Mouse (Mus musculus): ENCODE results near the gene Hist1h3b.

Hist1h3b gene

GRCm38 (mm10) chr13:23739069-23739921 is 12.8 kb upstream of the Hist1h3b start:
- peak; percentile 93 to 95 for DNase-seq

GRCm38 (mm10) chr13:23739922-23740252 is 12.2 kb upstream of the Hist1h3b start:
- no peak for DNase-seq

GRCm38 (mm10) chr13:23740256-23740840 is 11.7 kb upstream of the Hist1h3b start:
- no peak for DNase-seq

- DNase-seq, result no peak
Observed at GRCm38 (mm10) chr13:23740910-23741309, 11.2 kb upstream of the Hist1h3b start.

GRCm38 (mm10) chr13:23742007-23742406 is 10.1 kb upstream of the Hist1h3b start:
- no peak for DNase-seq

GRCm38 (mm10) chr13:23743215-23743614 is 8.9 kb upstream of the Hist1h3b start:
- no peak for DNase-seq

GRCm38 (mm10) chr13:23743963-23744362 is 8.1 kb upstream of the Hist1h3b start:
- no peak for DNase-seq

- DNase-seq, result no peak
Observed at GRCm38 (mm10) chr13:23744421-23745380, 7.4 kb upstream of the Hist1h3b start.

- peak; percentile 78 to 89 for DNase-seq
Observed at GRCm38 (mm10) chr13:23745381-23746161, 6.5 kb upstream of the Hist1h3b start, which contains the start of gene Hist1h3c. Gene Hist1h3c, minus strand, starts transcription at chr13:23745602.

GRCm38 (mm10) chr13:23746201-23747080 is 5.6 kb upstream of the Hist1h3b start, which contains the start of gene Hist1h2bb:
Gene Hist1h2bb, plus strand, starts transcription at chr13:23746734.
- DNase-seq, result peak; percentile 83 to 84

- no peak for DNase-seq
Observed at GRCm38 (mm10) chr13:23747081-23747891, 4.8 kb upstream of the Hist1h3b start.

GRCm38 (mm10) chr13:23747892-23748288 is 4.2 kb upstream of the Hist1h3b start:
- DNase-seq, result no peak

- no peak for DNase-seq
Observed at GRCm38 (mm10) chr13:23749563-23750121, 2.4 kb upstream of the Hist1h3b start.

- DNase-seq, result peak; percentile 57 to 68
Observed at GRCm38 (mm10) chr13:23750839-23751477, 1.1 kb upstream of the Hist1h3b start, which contains the start of gene Hist1h2ab. Gene Hist1h2ab, plus strand, starts transcription at chr13:23751126.

GRCm38 (mm10) chr13:23751478-23751956 is 550 bp upstream of the Hist1h3b start:
- DNase-seq, result peak in 1 of 2 experiments; percentile 28

- DNase-seq, result no peak
Observed at GRCm38 (mm10) chr13:23752742-23753172, 690 bp downstream of the Hist1h3b start.

- no peak for DNase-seq
Observed at GRCm38 (mm10) chr13:23753314-23754078, 1.4 kb downstream of the Hist1h3b start.

- no peak for DNase-seq
Observed at GRCm38 (mm10) chr13:23755000-23755399, 2.9 kb downstream of the Hist1h3b start.
